Mouse (Mus musculus): ENCODE data around the gene Dab2ip. TPM values are rescaled to one million over a fixed set of nuclear protein-coding genes. Genes with fewer than 3 reads are reported as not detected.

The Dab2ip gene
- total RNA-seq, 4 experiments from 2014 or later: 41.4 to 47.5 (median 46.5) TPM

- DNase-seq (ENCODE audit: low spot score): no peak
Observed at GRCm38 (mm10) chr2:35750533-35751141, 192.6 kb downstream of the Dab2ip start.

- no peak for DNase-seq (ENCODE audit: low spot score)
Observed at GRCm38 (mm10) chr2:35751781-35752505, 193.9 kb downstream of the Dab2ip start.

GRCm38 (mm10) chr2:35756467-35756866, 198.4 kb downstream of the Dab2ip start:
- peak; percentile 31 for DNase-seq (ENCODE audit: low spot score)

GRCm38 (mm10) chr2:35760352-35760751, 202.3 kb downstream of the Dab2ip start:
- no peak for DNase-seq (ENCODE audit: low spot score)

- no peak for DNase-seq (ENCODE audit: low spot score)
Observed at GRCm38 (mm10) chr2:35760867-35761266, 202.8 kb downstream of the Dab2ip start.

- DNase-seq (ENCODE audit: low spot score): no peak
Observed at GRCm38 (mm10) chr2:35761458-35761857, 203.4 kb downstream of the Dab2ip start.

GRCm38 (mm10) chr2:35763818-35764217, 205.8 kb downstream of the Dab2ip start:
- DNase-seq (ENCODE audit: low spot score): no peak

- DNase-seq (ENCODE audit: low spot score): no peak
Observed at GRCm38 (mm10) chr2:35764328-35764727, 206.3 kb downstream of the Dab2ip start.

- no peak for DNase-seq (ENCODE audit: low spot score)
Observed at GRCm38 (mm10) chr2:35767834-35768537, 209.9 kb downstream of the Dab2ip start.

- DNase-seq (ENCODE audit: low spot score): no peak
Observed at GRCm38 (mm10) chr2:35768538-35769238, 210.6 kb downstream of the Dab2ip start.

GRCm38 (mm10) chr2:35769398-35769797, 211.3 kb downstream of the Dab2ip start:
- no peak for DNase-seq (ENCODE audit: low spot score)

GRCm38 (mm10) chr2:35770541-35770940, 212.5 kb downstream of the Dab2ip start:
- no peak for DNase-seq (ENCODE audit: low spot score)

GRCm38 (mm10) chr2:35775651-35776055, 217.6 kb downstream of the Dab2ip start:
- DNase-seq (ENCODE audit: low spot score): peak; percentile 37

- DNase-seq (ENCODE audit: low spot score): no peak
Observed at GRCm38 (mm10) chr2:35776935-35777334, 218.9 kb downstream of the Dab2ip start.

- no peak for DNase-seq (ENCODE audit: low spot score)
Observed at GRCm38 (mm10) chr2:35779266-35779665, 221.2 kb downstream of the Dab2ip start.

Other genes with a start within 250 kb of the Dab2ip start
- gene Stom, start 221.3 kb upstream of the Dab2ip start, total RNA-seq (2022): 100 to 1,000 TPM in 2 of 4 experiments, 10 to 100 TPM in 2; 83.8 to 137 (median 102) TPM
- not detected for gene 4930568D16Rik, start 190.5 kb upstream of the Dab2ip start, total RNA-seq (2022)
- gene 4930402F06Rik, start 161.1 kb upstream of the Dab2ip start, total RNA-seq (2022): not detected
- gene Ggta1, start 95.0 kb upstream of the Dab2ip start, total RNA-seq (2022): 10 to 100 TPM in 3 of 4 experiments, 1 to 10 TPM in 1; 9.9 to 18.2 (median 14.5) TPM